Mouse (Mus musculus) liver, embryonic 12.5 days (tissue): ENCODE data around the gene Nme3. TPM values are rescaled to one million over a fixed set of nuclear protein-coding genes. Genes with fewer than 3 reads are reported as not detected.
A peak's percentile ranks its signal among the peaks of the same experiment; 100 is the strongest.

ENCODE experiments used
- ATAC-seq: fragments of 200-750 bp; cut with Nextera tagmentation; 2 replicates; pipeline ENCODE4 v1.8.0; 2017; ENCODE audit warnings: moderate number of reproducible peaks, mild to moderate bottlenecking, moderate library complexity
- H3K27ac ChIP-seq: fragments of 300-500 bp; sonication (generic); 2 replicates; pipeline ENCODE4 v1.5.1; 2016; ENCODE audit warnings: mild to moderate bottlenecking
- H3K27me3 ChIP-seq: fragments of 300-500 bp; sonication (generic); replicated peaks from 2 replicates; pipeline ENCODE4 v1.6.1; 2016; ENCODE audit warnings: mild to moderate bottlenecking, moderate library complexity
- H3K36me3 ChIP-seq: fragments of 300-500 bp; sonication (generic); 2 replicates; pipeline ENCODE4 v1.6.1; 2016; ENCODE audit warnings: mild to moderate bottlenecking, moderate library complexity
- H3K4me1 ChIP-seq: fragments of 300-500 bp; sonication (generic); 2 replicates; pipeline ENCODE4 v1.6.1; 2016
- H3K4me2 ChIP-seq: fragments of 300-500 bp; sonication (generic); 2 replicates; pipeline ENCODE4 v1.6.1; 2016; ENCODE audit warnings: mild to moderate bottlenecking, moderate library complexity
- H3K4me3 ChIP-seq: fragments of 300-500 bp; sonication (generic); 2 replicates; pipeline ENCODE4 v1.5.1; 2016; ENCODE audit warnings: mild to moderate bottlenecking, moderate library complexity
- H3K9ac ChIP-seq: fragments of 300-500 bp; sonication (generic); 2 replicates; pipeline ENCODE4 v1.6.1; 2016; ENCODE audit warnings: mild to moderate bottlenecking, moderate library complexity
- H3K9me3 ChIP-seq: fragments of 300-500 bp; sonication (generic); replicated peaks from 2 replicates; pipeline ENCODE4 v1.6.1; 2016; ENCODE audit warnings: mild to moderate bottlenecking, moderate library complexity
- WGBS: fragments of 180-500 bp; shearing (Covaris S2); methylation state at CpG from one replicate; pipeline ENCODE4 v1.1.7; 2016; ENCODE audit not compliant: insufficient replicate concordance; 5-methylcytosine and 5-hydroxymethylcytosine counted together
- polyA plus RNA-seq: library from polyadenylated mRNA; unstranded; fragments of >200 nt; fragmentation: Nextera tagmentation; extraction: Ambion mirVana; gene quantifications from 2 replicates; pipeline ENCODE4 v1.2.1, GENCODE M21; 2016

Nme3 gene
- polyA plus RNA-seq: 67.9 and 68.8 TPM in 2 replicates

- no peaks in the 10 kb centered on the region for H3K9me3 ChIP-seq
- H3K4me1 ChIP-seq: peaks cover 50% of the 10 kb centered on the region
- H3K27me3 ChIP-seq: no peaks in the 10 kb centered on the region
- 2% methylated on average over 50 of the region's 50 CpGs for WGBS
- peak within 1 kb of the TSS; percentile 97 for H3K4me2 ChIP-seq
- H3K27ac ChIP-seq: peak within 1 kb of the TSS; percentile 89
- H3K36me3 ChIP-seq: peaks cover 71% of the 10 kb centered on the region
- peak; percentile 80 for ATAC-seq
- peak within 1 kb of the TSS; percentile 92 for H3K4me3 ChIP-seq
- H3K9ac ChIP-seq: peak within 1 kb of the TSS; percentile 88
These were observed at the start of gene Nme3 for GRCm38 (mm10) chr17:24896241-24896992. Gene Nme3, plus strand, starts transcription at chr17:24896500.

GRCm38 (mm10) chr17:24847386-24847785 is 48.9 kb upstream of the Nme3 start:
- Histone ChIP-seq H3K4me1 (peaks cover 33% of the 10 kb centered on the region), H3K9me3 (no peaks in the 10 kb centered on the region), H3K4me2 (peak overlapping the region; percentile 87), H3K27ac (peak overlapping the region; percentile 98), H3K4me3 (peak overlapping the region; percentile 78), H3K27me3 (peaks cover 8% of the 10 kb centered on the region), H3K9ac (peak overlapping the region; percentile 90), H3K36me3 (peaks cover under 1% of the 10 kb centered on the region; the same call in 1 of the 2 replicates)
- 94% methylated on average over 1 of the region's 1 CpGs for WGBS
- ATAC-seq: no peak

- peaks cover 13% of the 10 kb centered on the region for H3K36me3 ChIP-seq
- peak overlapping the region; percentile 98 for H3K27ac ChIP-seq
- peak; percentile 68 for ATAC-seq
- peaks cover 33% of the 10 kb centered on the region for H3K4me1 ChIP-seq
- H3K4me2 ChIP-seq: peak overlapping the region; percentile 87
- H3K27me3 ChIP-seq: peaks cover 8% of the 10 kb centered on the region
- peak overlapping the region; percentile 78 for H3K4me3 ChIP-seq
- H3K9me3 ChIP-seq: no peaks in the 10 kb centered on the region
- peak overlapping the region; percentile 90 for H3K9ac ChIP-seq
These were observed 47.7 kb upstream of the Nme3 start for GRCm38 (mm10) chr17:24848600-24849031.

- H3K27ac ChIP-seq: peak overlapping the region; percentile 98
- peak overlapping the region; percentile 90 for H3K9ac ChIP-seq
- 0% methylated on average over 21 of the region's 21 CpGs for WGBS
- H3K4me1 ChIP-seq: peaks cover 33% of the 10 kb centered on the region
- peaks cover 5% of the 10 kb centered on the region; the same call in 1 of the 2 replicates for H3K27me3 ChIP-seq
- H3K4me2 ChIP-seq: peak overlapping the region; percentile 87
- no peaks in the 10 kb centered on the region for H3K9me3 ChIP-seq
- peaks cover 24% of the 10 kb centered on the region for H3K36me3 ChIP-seq
- peak; percentile 30 for ATAC-seq
- peak overlapping the region; percentile 78 for H3K4me3 ChIP-seq
These were observed 46.6 kb upstream of the Nme3 start for GRCm38 (mm10) chr17:24849733-24850064.

GRCm38 (mm10) chr17:24850065-24850772 is 46.1 kb upstream of the Nme3 start, which contains the start of gene Fahd1:
Gene Fahd1, minus strand, starts transcription at chr17:24850364.
- 0 out of 2 replicates have a peak, but pooled peaks cover 5% of the 10 kb centered on the region for H3K27me3 ChIP-seq
- ATAC-seq: peak; percentile 94
- peaks cover 29% of the 10 kb centered on the region for H3K36me3 ChIP-seq
- H3K4me2 ChIP-seq: peak within 1 kb of the TSS; percentile 87
- H3K4me3 ChIP-seq: peak within 1 kb of the TSS; percentile 78
- peak within 1 kb of the TSS; percentile 90 for H3K9ac ChIP-seq
- H3K4me1 ChIP-seq: peaks cover 31% of the 10 kb centered on the region
- H3K27ac ChIP-seq: peak within 1 kb of the TSS; percentile 98
- H3K9me3 ChIP-seq: no peaks in the 10 kb centered on the region
- under 1% methylated on average over 58 of the region's 58 CpGs for WGBS

- H3K4me3 ChIP-seq: peak overlapping the region; percentile 78
- peak overlapping the region; percentile 90 for H3K9ac ChIP-seq
- H3K27me3 ChIP-seq: 0 out of 2 replicates have a peak, but pooled peaks cover 5% of the 10 kb centered on the region
- peak overlapping the region; percentile 98 for H3K27ac ChIP-seq
- no peak for ATAC-seq
- peaks cover 34% of the 10 kb centered on the region for H3K36me3 ChIP-seq
- peaks cover 31% of the 10 kb centered on the region for H3K4me1 ChIP-seq
- no peaks in the 10 kb centered on the region for H3K9me3 ChIP-seq
- 1% methylated on average over 20 of the region's 20 CpGs for WGBS
- H3K4me2 ChIP-seq: peak overlapping the region; percentile 87
These were observed 45.5 kb upstream of the Nme3 start for GRCm38 (mm10) chr17:24850773-24851127.

GRCm38 (mm10) chr17:24851381-24852125 is 44.7 kb upstream of the Nme3 start:
- ATAC-seq: no peak
- WGBS: 76% methylated on average over 10 of the region's 10 CpGs
- Histone ChIP-seq H3K9ac (peak overlapping the region; percentile 90), H3K4me3 (peak overlapping the region; percentile 78), H3K4me1 (peaks cover 35% of the 10 kb centered on the region), H3K27me3 (0 out of 2 replicates have a peak, but pooled peaks cover 5% of the 10 kb centered on the region), H3K9me3 (no peaks in the 10 kb centered on the region), H3K4me2 (peak overlapping the region; percentile 87), H3K27ac (no peak overlapping the region), H3K36me3 (peaks cover 42% of the 10 kb centered on the region)

- H3K27ac ChIP-seq: peak overlapping the region; percentile 49; the same call in 1 of the 2 replicates
- WGBS: 82% methylated on average over 3 of the region's 3 CpGs
- H3K36me3 ChIP-seq: peaks cover 77% of the 10 kb centered on the region
- no peaks in the 10 kb centered on the region for H3K9me3 ChIP-seq
- no peak for ATAC-seq
- H3K27me3 ChIP-seq: 0 out of 2 replicates have a peak, but pooled peaks cover 5% of the 10 kb centered on the region
- peaks cover 52% of the 10 kb centered on the region for H3K4me1 ChIP-seq
- H3K9ac ChIP-seq: no peak overlapping the region
- no peak overlapping the region for H3K4me3 ChIP-seq
- no peak overlapping the region for H3K4me2 ChIP-seq
These were observed 40.3 kb upstream of the Nme3 start for GRCm38 (mm10) chr17:24855838-24856464.

GRCm38 (mm10) chr17:24856589-24856988 is 39.7 kb upstream of the Nme3 start:
- 90% methylated on average over 13 of the region's 13 CpGs for WGBS
- Histone ChIP-seq H3K9me3 (no peaks in the 10 kb centered on the region), H3K36me3 (peaks cover 84% of the 10 kb centered on the region), H3K4me2 (no peak overlapping the region), H3K4me1 (peaks cover 46% of the 10 kb centered on the region), H3K27ac (no peak overlapping the region; the same call in 1 of the 2 replicates), H3K27me3 (0 out of 2 replicates have a peak, but pooled peaks cover 3% of the 10 kb centered on the region), H3K9ac (no peak overlapping the region), H3K4me3 (no peak overlapping the region)
- ATAC-seq: no peak

GRCm38 (mm10) chr17:24857831-24858470 is 38.3 kb upstream of the Nme3 start:
- ATAC-seq: no peak
- peaks cover 40% of the 10 kb centered on the region for H3K4me1 ChIP-seq

GRCm38 (mm10) chr17:24858967-24859366 is 37.3 kb upstream of the Nme3 start:
- H3K9ac ChIP-seq: peak overlapping the region; percentile 13; the same call in 1 of the 2 replicates
- no peaks in the 10 kb centered on the region for H3K9me3 ChIP-seq
- peaks cover 40% of the 10 kb centered on the region for H3K4me1 ChIP-seq
- H3K4me2 ChIP-seq: peak overlapping the region; percentile 35
- ATAC-seq: peak; percentile 92
- 53% methylated on average over 6 of the region's 6 CpGs for WGBS
- H3K4me3 ChIP-seq: no peak overlapping the region
- H3K27ac ChIP-seq: peak overlapping the region; percentile 80
- no peaks in the 10 kb centered on the region for H3K27me3 ChIP-seq
- peaks cover 89% of the 10 kb centered on the region for H3K36me3 ChIP-seq

More at GRCm38 (mm10) chr17:24857831-24858470, 38.3 kb upstream of the Nme3 start:
- peak overlapping the region; percentile 35 for H3K4me2 ChIP-seq
- peak overlapping the region; percentile 80 for H3K27ac ChIP-seq
- no peaks in the 10 kb centered on the region for H3K9me3 ChIP-seq
- 73% methylated on average over 8 of the region's 8 CpGs for WGBS
- H3K4me3 ChIP-seq: no peak overlapping the region
- no peaks in the 10 kb centered on the region for H3K27me3 ChIP-seq
- no peak overlapping the region for H3K9ac ChIP-seq
- H3K36me3 ChIP-seq: peaks cover 91% of the 10 kb centered on the region
